Mouse (Mus musculus) cortical plate, adult 2 months (tissue): ENCODE measurements around the gene Nfam1.

Experiments used
- CTCF ChIP-seq: fragments of 200-500 bp; IDR thresholded peaks from 2 replicates; pipeline ENCODE4 v1.5.1; 2011; ENCODE audit warnings: mild to moderate bottlenecking, control low read depth, low read length; ENCODE audit not compliant: insufficient read depth; ENCODE audit errors: extremely low read depth
- POLR2A ChIP-seq: fragments of 200-500 bp; IDR thresholded peaks from 2 replicates; pipeline ENCODE4 v1.6.1; 2011; ENCODE audit warnings: mild to moderate bottlenecking, low read length, control low read depth; ENCODE audit not compliant: insufficient read depth; ENCODE audit errors: extremely low read depth

DNA sequence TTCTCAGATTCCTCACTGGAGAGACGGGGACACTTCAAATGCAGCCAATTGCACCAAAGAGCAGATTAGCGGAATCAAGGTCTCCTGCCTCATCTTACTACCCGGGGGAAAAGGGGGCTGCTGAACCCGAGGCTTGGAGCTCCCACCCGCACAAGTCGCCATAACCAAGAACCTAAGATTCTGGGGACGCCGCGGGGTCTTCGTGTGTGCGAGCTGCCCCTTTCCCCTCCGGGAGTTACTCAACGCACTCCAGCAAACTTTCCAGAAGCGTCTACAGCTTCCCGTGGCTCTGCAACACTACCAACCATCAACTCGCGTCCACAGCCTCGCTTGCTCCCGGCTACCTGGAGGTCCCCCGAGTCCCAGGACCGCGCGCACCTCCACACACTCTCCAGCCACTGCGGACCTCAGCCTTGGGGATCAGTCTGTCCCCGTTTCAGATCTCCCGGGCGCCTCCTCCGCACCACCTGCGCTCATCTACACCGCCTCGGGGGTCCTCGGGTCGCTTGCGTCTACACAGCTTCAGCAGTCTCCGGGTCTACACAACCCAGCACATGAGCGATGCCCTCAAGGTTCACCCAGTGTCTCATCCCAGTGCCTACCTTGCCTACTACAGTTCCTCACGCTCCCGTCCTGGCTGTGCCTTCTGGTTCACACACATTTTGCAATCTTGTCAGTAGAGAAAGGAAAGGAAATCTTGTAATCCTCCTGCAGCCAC lies 45.9 kb downstream of the Nfam1 start:
- TF ChIP-seq CTCF (no peak), POLR2A (no peak)
